Mouse (Mus musculus) heart, embryonic 16.5 days (tissue): ENCODE measurements around the gene Ecel1. TPM values are rescaled to one million over a fixed set of nuclear protein-coding genes. Genes with fewer than 3 reads are reported as not detected.

Source experiments
- ATAC-seq: fragments of 200-750 bp; cut with Nextera tagmentation; replicated peaks from 2 replicates; pipeline ENCODE4 v1.8.0; 2017; ENCODE audit warnings: moderate number of reproducible peaks; ENCODE audit not compliant: insufficient read depth, low FRiP score; ENCODE audit errors: extremely low read depth
- H3K27ac ChIP-seq: fragments of 300-500 bp; sonication (generic); 2 replicates; pipeline ENCODE4 v1.5.1; 2014; ENCODE audit warnings: mild to moderate bottlenecking, low read length, control low read depth, moderate library complexity
- H3K27me3 ChIP-seq: fragments of 300-500 bp; sonication (generic); 2 replicates; pipeline ENCODE4 v1.6.1; 2014; ENCODE audit warnings: low read length, mixed read lengths; ENCODE audit not compliant: control insufficient read depth, insufficient read depth
- H3K36me3 ChIP-seq: fragments of 300-500 bp; sonication (generic); 2 replicates; pipeline ENCODE4 v1.6.1; 2014; ENCODE audit not compliant: control insufficient read depth, insufficient read depth
- H3K4me1 ChIP-seq: fragments of 300-500 bp; sonication (generic); 2 replicates; pipeline ENCODE4 v1.6.1; 2014; ENCODE audit warnings: low read length, mixed read lengths; ENCODE audit not compliant: control insufficient read depth, insufficient read depth
- H3K4me2 ChIP-seq: fragments of 300-500 bp; sonication (generic); 2 replicates; pipeline ENCODE4 v1.6.1; 2014; ENCODE audit warnings: low read depth, mild to moderate bottlenecking, control low read depth, low read length
- H3K4me3 ChIP-seq: fragments of 300-500 bp; sonication (generic); 2 replicates; pipeline ENCODE4 v1.5.1; 2014; ENCODE audit warnings: mild to moderate bottlenecking, control low read depth, low read length
- H3K9ac ChIP-seq: fragments of 300-500 bp; sonication (generic); 2 replicates; pipeline ENCODE4 v1.6.1; 2014; ENCODE audit warnings: low read length, control low read depth
- H3K9me3 ChIP-seq: fragments of 300-500 bp; sonication (generic); replicated peaks from 2 replicates; pipeline ENCODE4 v1.6.1; 2016; ENCODE audit warnings: low read length; ENCODE audit not compliant: control insufficient read depth
- WGBS: fragments of 180-500 bp; shearing (Covaris S2); extraction: QIAGEN DNeasy Blood & Tissue Kit; methylation state at CpG from one replicate; pipeline ENCODE4 v1.1.7; 2014; 5-methylcytosine and 5-hydroxymethylcytosine counted together
- polyA plus RNA-seq: library from polyadenylated mRNA; unstranded; fragments of >200 nt; fragmentation: Nextera tagmentation; extraction: Ambion mirVana; gene quantifications from 2 replicates; pipeline ENCODE4 v1.2.1, GENCODE M21; 2015

The Ecel1 gene
- polyA plus RNA-seq, 1 experiment from 2014 or later, result 0.88 TPM

DNA sequence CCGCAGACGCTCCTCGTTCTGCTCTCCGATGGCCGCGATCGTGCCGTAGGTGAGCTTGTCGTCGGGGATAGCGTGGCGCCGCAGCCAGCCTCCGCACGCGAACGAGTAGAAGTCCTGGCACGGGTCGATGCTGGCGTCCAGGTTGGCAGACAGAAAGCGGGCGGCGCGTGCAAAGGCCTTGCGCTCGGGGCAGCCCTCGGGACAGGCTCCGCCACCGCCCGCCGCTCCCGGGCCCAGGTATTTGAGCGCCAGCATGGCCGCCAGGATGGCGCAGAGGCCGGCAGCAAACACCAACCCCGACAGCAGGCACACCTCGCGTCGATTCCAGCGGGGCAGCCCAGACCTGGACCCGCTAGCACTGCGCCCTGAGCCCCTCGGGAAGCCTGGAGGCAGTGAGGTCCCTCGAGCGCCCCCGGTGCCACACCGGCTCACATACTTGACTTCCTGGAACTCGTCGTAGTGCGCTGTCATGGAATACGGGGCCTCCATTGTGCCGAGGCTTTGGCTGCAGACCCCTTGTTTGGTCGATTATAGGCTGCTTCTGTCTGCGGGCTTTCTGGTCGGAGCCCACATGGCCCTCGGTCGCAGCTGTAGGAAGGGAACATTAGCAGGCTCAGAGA lies 1.7 kb downstream of the Ecel1 start:
- H3K36me3 ChIP-seq, result no peaks in the 10 kb centered on the region
- peak overlapping the region; percentile 55 for H3K4me2 ChIP-seq
- no peak overlapping the region for H3K27ac ChIP-seq
- peak overlapping the region; percentile 44 for H3K4me3 ChIP-seq
- H3K9me3 ChIP-seq, result no peaks in the 10 kb centered on the region
- H3K4me1 ChIP-seq, result no peaks in the 10 kb centered on the region
- no peak overlapping the region for H3K9ac ChIP-seq
- H3K27me3 ChIP-seq, result peaks cover 98% of the 10 kb centered on the region
- ATAC-seq, result no peak
- WGBS, result 2% methylated on average over 58 of the region's 58 CpGs

DNA sequence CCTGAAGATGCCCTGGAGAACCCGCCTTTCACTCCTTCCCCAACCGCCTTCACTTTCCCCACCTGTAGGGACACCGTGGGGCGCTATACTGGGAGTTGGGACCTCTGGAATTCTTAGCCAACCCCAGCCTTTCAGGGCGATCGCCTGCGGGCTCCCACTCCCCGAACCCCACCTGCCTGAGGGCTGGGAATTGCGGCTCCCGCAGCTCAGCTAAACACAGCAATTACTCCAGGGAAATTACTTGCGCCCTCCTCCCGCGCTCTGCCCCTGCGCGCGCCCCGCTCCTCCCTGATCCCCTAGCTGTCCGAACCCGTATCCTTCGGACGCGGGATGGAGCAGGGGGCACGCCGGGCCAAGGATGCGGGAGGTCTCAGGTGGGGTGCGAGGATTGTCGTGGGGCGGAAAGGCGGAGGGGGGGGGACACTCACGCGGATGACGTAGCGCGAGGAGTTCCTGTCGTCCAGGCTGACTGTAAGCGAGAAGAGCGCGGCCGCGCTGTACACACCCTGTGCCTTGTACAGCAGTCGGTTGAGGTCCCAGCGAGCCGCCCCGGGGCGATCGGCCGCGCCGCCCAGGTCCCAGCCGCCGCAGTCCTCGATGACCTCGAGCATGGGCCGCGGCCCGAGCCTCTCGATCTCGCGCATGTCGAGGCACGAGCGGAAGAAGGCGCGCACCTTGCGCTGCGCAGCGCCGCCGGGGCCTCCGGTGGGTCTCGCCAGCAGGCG lies 2.4 kb downstream of the Ecel1 start:
- 2% methylated on average over 72 of the region's 72 CpGs for WGBS
- no peak overlapping the region for H3K9ac ChIP-seq
- no peak for ATAC-seq

DNA sequence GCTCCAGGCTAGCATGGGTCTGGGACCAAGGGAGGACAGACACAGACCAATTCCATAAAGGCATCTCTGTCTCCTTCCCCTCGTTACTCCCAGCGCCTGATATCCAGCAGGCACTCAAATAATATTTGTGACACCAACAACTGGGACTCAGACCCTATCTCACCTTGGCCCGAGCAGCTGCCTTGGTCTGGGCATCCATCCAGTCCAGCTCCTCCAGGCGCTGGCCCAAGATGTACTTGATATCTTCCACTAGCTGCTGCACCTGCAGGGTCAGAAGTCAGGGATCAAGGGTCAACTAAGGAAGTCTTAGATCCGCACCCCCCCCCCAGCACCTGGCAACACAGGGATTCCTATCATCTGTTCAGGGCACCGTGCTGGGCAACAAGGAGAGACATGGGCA lies 5.0 kb downstream of the Ecel1 start:
- Histone ChIP-seq H3K4me2 (no peak overlapping the region), H3K4me3 (no peak overlapping the region), H3K4me1 (no peaks in the 10 kb centered on the region), H3K9ac (no peak overlapping the region), H3K27ac (no peak overlapping the region), H3K36me3 (no peaks in the 10 kb centered on the region), H3K9me3 (no peaks in the 10 kb centered on the region), H3K27me3 (peaks cover 74% of the 10 kb centered on the region)
- no peak for ATAC-seq
- WGBS, result 71% methylated on average over 6 of the region's 6 CpGs

More for the DNA sequence above, 2.4 kb downstream of the Ecel1 start:
- peak overlapping the region; percentile 55 for H3K4me2 ChIP-seq
- H3K9me3 ChIP-seq, result no peaks in the 10 kb centered on the region
- no peak overlapping the region for H3K27ac ChIP-seq
- no peaks in the 10 kb centered on the region for H3K4me1 ChIP-seq
- H3K36me3 ChIP-seq, result no peaks in the 10 kb centered on the region
- H3K4me3 ChIP-seq, result peak overlapping the region; percentile 44
- H3K27me3 ChIP-seq, result peaks cover 95% of the 10 kb centered on the region

DNA sequence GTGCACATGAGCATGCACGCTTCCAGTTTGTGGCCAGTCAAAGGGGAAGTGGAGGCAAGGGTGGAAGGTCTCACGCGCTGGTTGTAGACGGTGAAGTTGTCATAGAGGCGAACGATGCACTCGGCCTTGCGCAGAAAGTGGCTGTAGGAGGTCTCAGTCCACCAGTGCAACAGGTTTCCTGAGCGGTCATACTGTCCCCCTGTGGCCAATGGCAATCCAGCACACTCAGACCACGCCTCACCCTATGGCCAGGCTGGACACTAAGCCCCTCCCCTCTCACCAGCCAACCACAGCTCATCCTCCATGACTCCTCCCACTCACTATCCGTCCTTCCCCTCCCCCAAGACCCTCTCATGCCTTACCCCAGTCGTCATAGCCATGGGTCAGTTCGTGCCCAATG lies 6.9 kb downstream of the Ecel1 start:
- Histone ChIP-seq H3K4me3 (no peak overlapping the region), H3K4me2 (no peak overlapping the region), H3K36me3 (no peaks in the 10 kb centered on the region), H3K9me3 (no peaks in the 10 kb centered on the region), H3K27me3 (peaks cover 55% of the 10 kb centered on the region), H3K27ac (no peak overlapping the region), H3K9ac (no peak overlapping the region), H3K4me1 (no peaks in the 10 kb centered on the region)
- no peak for ATAC-seq
- 26% methylated on average over 13 of the region's 13 CpGs for WGBS

DNA sequence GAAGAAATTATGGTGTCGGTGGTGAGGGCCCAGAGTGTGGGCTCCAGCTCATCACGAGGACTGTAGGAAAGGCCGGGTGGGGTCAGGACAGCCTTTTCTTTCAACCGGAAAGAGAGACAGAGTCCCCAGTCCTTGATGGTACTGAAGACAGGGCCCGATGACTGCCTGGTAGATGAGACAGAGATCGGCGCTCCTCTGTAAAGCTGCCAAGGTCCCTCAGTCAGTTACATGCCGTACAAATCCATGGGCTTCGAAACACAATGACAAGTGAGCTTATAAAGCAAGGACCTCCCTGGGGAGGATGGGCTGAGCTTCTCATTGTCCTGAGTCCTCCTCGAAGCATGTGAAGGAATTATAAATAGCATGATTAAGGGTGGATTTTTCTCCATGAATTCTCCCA lies 13.2 kb downstream of the Ecel1 start:
- peaks cover 5% of the 10 kb centered on the region; the same call in 1 of the 2 replicates for H3K27me3 ChIP-seq
- no peak for ATAC-seq
- no peak overlapping the region for H3K27ac ChIP-seq
- WGBS, result 74% methylated on average over 10 of the region's 10 CpGs
- no peak overlapping the region for H3K4me3 ChIP-seq
- H3K9me3 ChIP-seq, result no peaks in the 10 kb centered on the region
- no peaks in the 10 kb centered on the region for H3K4me1 ChIP-seq
- H3K9ac ChIP-seq, result no peak overlapping the region
- no peaks in the 10 kb centered on the region for H3K36me3 ChIP-seq
- H3K4me2 ChIP-seq, result no peak overlapping the region

DNA sequence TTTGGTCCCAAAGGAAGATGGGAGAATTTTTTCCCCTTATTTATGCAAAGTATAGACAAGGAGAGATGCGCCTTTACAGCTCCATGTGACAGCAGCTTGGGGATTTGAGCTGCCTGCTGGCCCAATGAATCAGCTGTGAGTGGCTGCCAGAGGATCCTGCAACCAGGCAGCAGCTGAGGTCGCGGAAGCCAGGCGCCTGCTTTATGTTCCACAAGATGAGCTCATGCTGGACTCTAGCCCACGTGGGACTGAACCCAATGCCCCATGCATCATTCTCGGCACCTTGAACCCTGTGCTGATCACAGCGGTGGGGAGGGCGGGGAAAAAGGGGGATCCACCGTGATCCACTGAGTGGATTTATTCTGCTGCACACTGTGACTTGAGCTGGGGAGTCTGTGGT lies 13.9 kb downstream of the Ecel1 start:
- no peak overlapping the region for H3K27ac ChIP-seq
- WGBS, result 63% methylated on average over 9 of the region's 9 CpGs
- no peaks in the 10 kb centered on the region for H3K4me1 ChIP-seq
- no peak overlapping the region for H3K9ac ChIP-seq
- no peak overlapping the region for H3K4me2 ChIP-seq
- no peak overlapping the region for H3K4me3 ChIP-seq
- ATAC-seq, result no peak
- H3K27me3 ChIP-seq, result peaks cover 5% of the 10 kb centered on the region; the same call in 1 of the 2 replicates
- no peaks in the 10 kb centered on the region for H3K36me3 ChIP-seq
- no peaks in the 10 kb centered on the region for H3K9me3 ChIP-seq

DNA sequence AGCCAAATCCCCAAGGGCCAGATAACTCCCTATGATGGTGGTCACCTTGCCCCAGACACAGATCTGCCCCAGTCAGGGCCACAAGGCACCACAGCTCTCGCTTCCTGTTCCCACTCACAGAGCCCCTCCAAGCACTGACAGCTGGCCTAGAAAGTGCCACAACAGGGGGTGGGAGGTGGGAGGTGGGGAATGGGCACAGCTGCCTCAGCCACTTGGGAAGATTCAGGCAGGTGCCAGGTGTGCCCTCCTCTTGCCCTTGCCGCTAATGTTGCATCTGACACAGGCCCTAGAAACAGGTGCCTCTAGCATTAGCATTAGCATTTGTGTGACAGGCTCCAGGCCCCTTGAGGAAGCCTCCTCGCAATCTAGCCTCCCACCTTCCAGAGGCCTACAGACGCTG lies 14.8 kb downstream of the Ecel1 start:
- peaks cover 4% of the 10 kb centered on the region; the same call in 1 of the 2 replicates for H3K27me3 ChIP-seq
- 80% methylated on average over 4 of the region's 4 CpGs for WGBS
- no peaks in the 10 kb centered on the region for H3K36me3 ChIP-seq
- H3K9ac ChIP-seq, result no peak overlapping the region
- no peak overlapping the region for H3K4me2 ChIP-seq
- H3K9me3 ChIP-seq, result no peaks in the 10 kb centered on the region
- H3K4me3 ChIP-seq, result no peak overlapping the region
- no peak for ATAC-seq
- no peaks in the 10 kb centered on the region for H3K4me1 ChIP-seq
- no peak overlapping the region for H3K27ac ChIP-seq

DNA sequence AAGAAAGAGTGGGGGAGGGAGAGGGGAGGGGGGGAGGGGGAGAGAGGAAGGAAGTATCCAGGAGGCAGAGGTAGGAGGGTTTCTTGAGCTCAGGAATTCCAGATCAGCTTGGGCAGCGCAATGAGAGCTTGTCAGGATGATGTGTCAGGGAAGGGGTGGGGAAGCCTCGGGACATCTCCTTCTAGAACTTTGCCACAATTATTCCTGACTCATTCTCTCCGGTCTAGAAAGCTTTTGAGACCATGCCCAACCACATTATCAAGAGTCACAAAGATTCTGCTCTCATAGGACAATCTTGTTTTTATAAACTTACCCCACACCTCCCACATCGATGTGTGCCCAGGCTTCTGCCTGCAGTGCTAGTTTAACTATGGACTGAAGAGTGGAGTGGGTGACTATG lies 24.5 kb downstream of the Ecel1 start:
- Histone ChIP-seq H3K4me3 (no peak overlapping the region), H3K4me1 (no peaks in the 10 kb centered on the region), H3K4me2 (no peak overlapping the region), H3K36me3 (no peaks in the 10 kb centered on the region), H3K9me3 (no peaks in the 10 kb centered on the region), H3K27ac (no peak overlapping the region), H3K27me3 (peaks cover 26% of the 10 kb centered on the region), H3K9ac (no peak overlapping the region)
- ATAC-seq, result no peak
- WGBS, result 64% methylated on average over 4 of the region's 4 CpGs

DNA sequence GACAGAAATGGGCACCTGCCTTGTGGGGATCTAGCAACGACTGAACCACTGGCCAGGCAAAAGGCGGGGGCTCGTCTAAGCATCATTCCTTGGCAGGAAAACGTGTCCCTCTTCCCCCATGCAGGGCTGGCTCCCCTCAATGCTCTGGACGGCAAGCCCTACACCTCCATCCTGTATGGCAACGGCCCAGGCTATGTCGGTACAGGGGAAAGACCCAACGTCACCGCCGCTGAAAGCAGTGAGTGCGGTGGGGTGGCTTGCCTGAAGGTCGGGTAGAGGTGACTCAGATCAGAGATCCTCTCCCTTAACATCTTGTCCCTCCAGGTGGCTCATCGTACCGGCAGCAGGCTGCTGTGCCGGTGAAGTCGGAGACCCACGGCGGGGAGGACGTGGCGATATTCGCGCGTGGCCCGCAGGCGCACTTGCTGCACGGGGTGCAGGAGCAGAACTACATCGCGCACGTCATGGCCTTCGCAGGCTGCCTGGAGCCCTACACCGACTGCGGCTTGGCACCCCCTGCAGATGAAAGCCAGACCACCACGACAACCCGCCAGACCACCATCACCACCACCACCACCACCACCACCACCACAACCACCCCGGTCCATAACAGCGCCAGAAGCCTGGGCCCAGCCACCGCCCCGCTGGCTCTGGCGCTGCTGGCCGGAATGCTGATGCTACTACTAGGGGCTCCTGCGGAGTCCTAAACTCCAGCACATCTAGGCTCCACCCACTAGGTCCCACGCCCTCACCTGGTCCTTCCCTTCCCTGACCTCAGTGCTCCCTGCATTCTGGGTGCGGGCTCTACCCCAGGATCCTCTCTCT lies 28.9 kb downstream of the Ecel1 start:
- Histone ChIP-seq H3K4me3 (peak overlapping the region; percentile 33), H3K36me3 (no peaks in the 10 kb centered on the region), H3K27me3 (peaks cover 33% of the 10 kb centered on the region), H3K4me1 (no peaks in the 10 kb centered on the region), H3K4me2 (peak overlapping the region; percentile 50), H3K9ac (peak overlapping the region; percentile 15; the same call in 1 of the 2 replicates), H3K9me3 (no peaks in the 10 kb centered on the region), H3K27ac (no peak overlapping the region)
- WGBS, result 10% methylated on average over 41 of the region's 43 CpGs
- no peak for ATAC-seq
